Mouse (Mus musculus) testis, adult 2 months (tissue): ENCODE measurements around the gene B3gnt9. TPM values are rescaled to one million over a fixed set of nuclear protein-coding genes. Genes with fewer than 3 reads are reported as not detected.
"Not testable (repeated sequence)": the region's sequence is repeated elsewhere in the genome, so short reads cannot be mapped to it uniquely, and the experiment has no call there.

Experiments used
- H3K27ac ChIP-seq: fragments of 200-500 bp; 2 replicates; pipeline ENCODE4 v1.5.1; 2012; ENCODE audit warnings: low read depth, low read length; ENCODE audit not compliant: control insufficient read depth, insufficient read depth
- H3K27me3 ChIP-seq: fragments of 200-500 bp; 2 replicates; pipeline ENCODE4 v1.6.1; 2012; ENCODE audit warnings: mild to moderate bottlenecking, low read length, moderate library complexity; ENCODE audit not compliant: control insufficient read depth, insufficient read depth
- H3K36me3 ChIP-seq: fragments of 200-500 bp; 2 replicates; pipeline ENCODE4 v1.6.1; 2012; ENCODE audit warnings: mild to moderate bottlenecking, low read length; ENCODE audit not compliant: control insufficient read depth, insufficient read depth
- H3K4me1 ChIP-seq: fragments of 200-500 bp; 2 replicates; pipeline ENCODE4 v1.6.1; 2012; ENCODE audit warnings: low read length; ENCODE audit not compliant: control insufficient read depth, insufficient read depth
- H3K4me3 ChIP-seq: fragments of 200-500 bp; 2 replicates; pipeline ENCODE4 v1.5.1; 2012; ENCODE audit warnings: low read depth, mild to moderate bottlenecking, low read length, moderate library complexity, mixed read lengths; ENCODE audit not compliant: control insufficient read depth
- CTCF ChIP-seq: fragments of 200-500 bp; IDR thresholded peaks from 2 replicates; pipeline ENCODE4 v1.5.1; 2012; ENCODE audit warnings: low read depth, mild to moderate bottlenecking, inconsistent platforms, low read length, moderate library complexity; ENCODE audit not compliant: control insufficient read depth, insufficient read depth, insufficient replicate concordance
- POLR2A ChIP-seq: fragments of 200-500 bp; IDR thresholded peaks from 2 replicates; pipeline ENCODE4 v1.6.1; 2012; ENCODE audit warnings: low read depth, mild to moderate bottlenecking, inconsistent platforms, low read length, moderate library complexity; ENCODE audit not compliant: control insufficient read depth
- polyA plus RNA-seq: library from polyadenylated mRNA; depleted of rRNA; stranded (reverse); fragments of >200 nt; gene quantifications from 2 replicates; pipeline ENCODE4 v1.2.3, GENCODE M21; 2012

Gene B3gnt9
- polyA plus RNA-seq, 1 experiment, result 6.8 TPM

- H3K4me1 ChIP-seq, result no peaks in the 10 kb centered on the region
- no peak for TF ChIP-seq POLR2A
- TF ChIP-seq CTCF, result no peak
- H3K27me3 ChIP-seq, result no peaks in the 10 kb centered on the region
- H3K27ac ChIP-seq, result no peak overlapping the region
- H3K4me3 ChIP-seq, result no peak overlapping the region
- peaks cover 2% of the 10 kb centered on the region for H3K36me3 ChIP-seq
These were observed 21.6 kb downstream of the B3gnt9 start for GRCm38 (mm10) chr8:105233126-105233935.

DNA sequence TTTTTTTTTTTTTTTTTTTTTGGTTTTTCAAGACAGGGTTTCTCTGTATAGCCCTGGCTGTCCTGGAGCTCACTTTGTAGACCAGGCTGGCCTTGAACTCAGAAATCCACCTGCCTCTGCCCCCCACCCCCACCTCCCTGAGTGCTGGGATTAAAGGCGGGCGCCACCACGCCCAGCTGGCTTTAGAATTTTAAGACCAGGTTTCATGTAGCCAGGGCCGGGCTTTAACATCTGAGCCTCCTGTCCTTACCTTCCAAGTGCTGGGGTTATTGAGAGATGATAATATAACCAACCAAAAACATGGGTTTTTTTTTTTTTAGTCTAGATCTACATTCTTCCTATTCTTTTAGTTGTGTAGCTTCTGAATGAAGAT lies 22.6 kb downstream of the B3gnt9 start:
- H3K27ac ChIP-seq, H3K4me1 ChIP-seq, H3K36me3 ChIP-seq, H3K27me3 ChIP-seq, H3K4me3 ChIP-seq: not testable (repeated sequence)

- Histone ChIP-seq H3K27me3 (no peaks in the 10 kb centered on the region), H3K4me3 (no peak overlapping the region), H3K36me3 (peaks cover 2% of the 10 kb centered on the region), H3K4me1 (no peaks in the 10 kb centered on the region), H3K27ac (no peak overlapping the region)
- no peak for TF ChIP-seq CTCF
- TF ChIP-seq POLR2A, result no peak
These were observed 23.2 kb downstream of the B3gnt9 start for GRCm38 (mm10) chr8:105231503-105232320.

DNA sequence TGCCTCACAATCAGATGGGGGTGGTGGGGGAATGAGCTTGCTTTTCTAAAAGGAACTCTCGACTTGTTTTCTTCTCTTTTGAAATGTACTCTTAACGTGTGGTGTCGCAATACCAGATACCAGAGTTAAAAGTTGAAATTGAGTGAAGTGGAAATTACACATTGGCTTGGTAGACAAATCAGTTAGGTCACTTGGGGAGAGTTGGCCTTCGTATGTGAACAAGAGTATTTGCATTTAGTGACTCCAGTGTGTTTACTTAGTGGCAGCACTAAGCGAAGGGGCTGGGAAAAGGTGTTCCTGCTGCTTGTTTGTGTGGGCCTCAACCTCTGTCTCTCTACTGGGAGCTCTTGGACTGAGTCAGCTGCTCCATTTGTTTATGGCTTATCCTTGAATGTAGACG lies 29.0 kb downstream of the B3gnt9 start:
- Histone ChIP-seq H3K4me3 (no peak overlapping the region; the same call in 1 of the 2 replicates), H3K27me3 (no peaks in the 10 kb centered on the region), H3K36me3 (no peaks in the 10 kb centered on the region), H3K27ac (no peak overlapping the region), H3K4me1 (peaks cover 6% of the 10 kb centered on the region)
- TF ChIP-seq CTCF (no peak), POLR2A (no peak)

DNA sequence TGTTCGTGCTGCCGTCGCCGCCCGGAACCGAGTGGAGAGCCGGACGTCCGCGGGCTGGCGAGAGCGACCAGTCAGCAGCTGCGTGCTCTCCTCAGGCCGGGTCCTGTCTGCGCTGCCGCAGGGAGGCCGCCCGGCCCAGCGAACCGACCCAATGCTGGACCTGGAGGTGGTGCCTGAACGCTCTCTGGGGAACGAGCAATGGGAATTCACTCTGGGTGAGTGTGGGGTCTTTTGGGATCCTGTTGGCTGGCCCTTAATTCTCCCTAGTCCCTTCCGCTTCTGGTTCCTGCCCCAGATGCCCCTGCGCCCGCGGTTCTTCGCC lies 29.7 kb downstream of the B3gnt9 start:
- Histone ChIP-seq H3K27me3 (no peaks in the 10 kb centered on the region), H3K4me1 (peaks cover 6% of the 10 kb centered on the region), H3K36me3 (no peaks in the 10 kb centered on the region), H3K27ac (peak overlapping the region; percentile 45), H3K4me3 (peak overlapping the region; percentile 82)
- TF ChIP-seq CTCF, result no peak
- no peak for TF ChIP-seq POLR2A

DNA sequence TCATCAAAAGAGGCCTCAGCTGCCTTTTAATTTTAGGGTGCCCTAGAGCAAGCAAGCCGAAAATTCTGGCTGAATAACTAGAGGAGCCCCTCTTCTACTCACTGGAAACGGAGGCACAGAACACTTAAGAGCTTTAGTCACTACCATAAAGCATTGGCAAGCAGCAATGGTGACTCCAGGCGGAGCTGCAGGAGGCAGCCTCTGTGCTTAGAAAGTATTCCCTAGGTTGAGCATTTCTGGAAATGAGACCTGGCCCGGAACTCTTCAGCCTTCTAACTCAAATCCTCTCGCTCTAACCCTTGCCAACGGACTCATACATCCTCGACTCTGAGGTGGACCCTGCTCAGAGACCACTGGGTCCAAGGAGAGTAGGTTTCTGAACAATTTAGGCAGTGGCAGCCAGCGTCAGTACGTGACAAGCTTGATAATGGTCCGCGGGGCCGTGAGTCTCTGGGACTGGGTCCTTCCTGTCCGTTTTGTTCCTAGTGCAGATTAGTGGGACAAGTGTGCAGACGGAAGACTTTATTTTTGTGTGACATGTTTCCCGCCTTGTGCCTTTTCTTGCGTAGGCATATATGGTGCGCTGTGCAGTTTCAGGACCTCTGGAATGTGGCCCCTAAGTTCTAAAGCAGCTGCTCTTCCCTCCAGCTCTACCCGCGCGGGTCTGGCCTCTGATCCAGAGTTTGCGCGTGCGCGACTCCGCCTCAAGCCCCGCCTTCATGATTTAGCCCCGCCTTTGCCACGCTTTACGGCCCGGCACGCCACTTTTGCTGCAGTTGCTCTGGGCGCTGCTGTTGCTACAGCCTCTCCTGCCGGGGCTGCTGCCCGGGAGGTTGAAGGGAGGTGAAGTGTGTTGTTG lies 30.3 kb downstream of the B3gnt9 start, which contains the start of gene D230025D16Rik:
D230025D16Rik (plus strand) TSS at position 733 of the 859 bp plus-strand sequence.
- peak within 1 kb of the TSS; percentile 79 for H3K27ac ChIP-seq

DNA sequence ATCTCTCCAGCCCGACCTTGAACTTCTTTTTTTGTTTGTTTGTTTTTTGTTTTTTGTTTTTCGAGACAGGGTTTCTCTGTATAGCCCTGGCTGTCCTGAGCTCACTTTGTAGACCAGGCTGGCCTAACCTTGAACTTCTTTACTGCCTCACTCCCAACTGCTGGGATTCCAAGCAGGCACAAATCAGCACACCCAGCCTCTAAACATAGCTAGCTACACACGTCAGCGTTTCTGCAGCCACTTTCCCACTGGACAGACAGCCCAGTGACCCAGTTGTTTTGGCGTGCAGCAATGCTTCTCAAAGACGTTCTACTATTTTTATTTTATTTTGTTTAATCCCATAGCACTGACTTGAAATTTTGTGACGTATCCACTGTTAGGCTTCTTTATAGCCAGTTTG lies 31.1 kb downstream of the B3gnt9 start:
- no peaks in the 10 kb centered on the region for H3K36me3 ChIP-seq
- TF ChIP-seq POLR2A (no peak), CTCF (no peak)
- no peak overlapping the region for H3K27ac ChIP-seq
- peaks cover 6% of the 10 kb centered on the region for H3K4me1 ChIP-seq
- H3K27me3 ChIP-seq, result no peaks in the 10 kb centered on the region
- no peak overlapping the region for H3K4me3 ChIP-seq

More for the DNA sequence above, 30.3 kb downstream of the B3gnt9 start, which contains the start of gene D230025D16Rik:
- peaks cover 6% of the 10 kb centered on the region for H3K4me1 ChIP-seq
- peak within 1 kb of the TSS; percentile 82 for H3K4me3 ChIP-seq
- no peaks in the 10 kb centered on the region for H3K36me3 ChIP-seq
- no peaks in the 10 kb centered on the region for H3K27me3 ChIP-seq
- no peak for TF ChIP-seq CTCF
- TF ChIP-seq POLR2A, result peak; percentile 89
